Mouse (Mus musculus): ENCODE data around the gene Clic5. TPM values are rescaled to one million over a fixed set of nuclear protein-coding genes. Genes with fewer than 3 reads are reported as not detected.
"Not testable (repeated sequence)": the region's sequence is repeated elsewhere in the genome, so short reads cannot be mapped to it uniquely, and the experiment has no call there.

Gene Clic5
- polyA plus RNA-seq, 1 experiment, result 26.7 TPM

- TF ChIP-seq POLR2A (IDR thresholded peaks at IDR 0.05; ENCODE audit: low read depth, low read length), result no peak
- no peak for TF ChIP-seq CTCF (IDR thresholded peaks at IDR 0.05; ENCODE audit: extremely low read depth, insufficient read length, insufficient replicate concordance, low read depth, low read length)
- H3K4me3 ChIP-seq (ENCODE audit: low read depth, low read length), result no peak overlapping the region
- H3K36me3 ChIP-seq (ENCODE audit: control insufficient read depth, insufficient read depth, low read length), result 0 out of 2 replicates have a peak, but pooled peaks cover 1% of the 10 kb centered on the region
- no peaks in the 10 kb centered on the region for H3K27me3 ChIP-seq (ENCODE audit: control insufficient read depth, insufficient read depth, low read length)
- peaks cover 2% of the 10 kb centered on the region; the same call in 1 of the 2 replicates for H3K4me1 ChIP-seq (ENCODE audit: control insufficient read depth, insufficient read depth, insufficient read length, low read length)
- no peak overlapping the region for H3K27ac ChIP-seq (ENCODE audit: insufficient read depth, low read depth, low read length)
- WGBS, result 68% methylated on average over 3 of the region's 3 CpGs
These were observed 18.1 kb upstream of the Clic5 start for GRCm38 (mm10) chr17:44170316-44170715.

GRCm38 (mm10) chr17:44171930-44172329 lies 16.5 kb upstream of the Clic5 start:
- WGBS, result 57% methylated on average over 3 of the region's 3 CpGs
- Histone ChIP-seq H3K27ac (ENCODE audit: insufficient read depth, low read depth, low read length) (no peak overlapping the region), H3K4me1 (ENCODE audit: control insufficient read depth, insufficient read depth, insufficient read length, low read length) (no peaks in the 10 kb centered on the region; the same call in 1 of the 2 replicates), H3K27me3 (ENCODE audit: control insufficient read depth, insufficient read depth, low read length) (no peaks in the 10 kb centered on the region), H3K36me3 (ENCODE audit: control insufficient read depth, insufficient read depth, low read length) (peaks cover 3% of the 10 kb centered on the region; the same call in 1 of the 2 replicates), H3K4me3 (ENCODE audit: low read depth, low read length) (no peak overlapping the region)
- TF ChIP-seq POLR2A (IDR thresholded peaks at IDR 0.05; ENCODE audit: low read depth, low read length) (no peak), CTCF (IDR thresholded peaks at IDR 0.05; ENCODE audit: extremely low read depth, insufficient read length, insufficient replicate concordance, low read depth, low read length) (peak; percentile 44; the same call in 1 of the 2 replicates)

- 63% methylated on average over 2 of the region's 2 CpGs for WGBS
- TF ChIP-seq POLR2A (IDR thresholded peaks at IDR 0.05; ENCODE audit: low read depth, low read length) (no peak), CTCF (IDR thresholded peaks at IDR 0.05; ENCODE audit: extremely low read depth, insufficient read length, insufficient replicate concordance, low read depth, low read length) (no peak)
- Histone ChIP-seq H3K27ac (ENCODE audit: insufficient read depth, low read depth, low read length) (no peak overlapping the region), H3K36me3 (ENCODE audit: control insufficient read depth, insufficient read depth, low read length) (peaks cover 3% of the 10 kb centered on the region; the same call in 1 of the 2 replicates), H3K4me1 (ENCODE audit: control insufficient read depth, insufficient read depth, insufficient read length, low read length) (no peaks in the 10 kb centered on the region; the same call in 1 of the 2 replicates), H3K27me3 (ENCODE audit: control insufficient read depth, insufficient read depth, low read length) (no peaks in the 10 kb centered on the region), H3K4me3 (ENCODE audit: low read depth, low read length) (no peak overlapping the region)
These were observed 15.0 kb upstream of the Clic5 start for GRCm38 (mm10) chr17:44173341-44173740.

GRCm38 (mm10) chr17:44177291-44177690 lies 11.1 kb upstream of the Clic5 start:
- TF ChIP-seq CTCF (IDR thresholded peaks at IDR 0.05; ENCODE audit: extremely low read depth, insufficient read length, insufficient replicate concordance, low read depth, low read length) (no peak), POLR2A (IDR thresholded peaks at IDR 0.05; ENCODE audit: low read depth, low read length) (no peak)
- 81% methylated on average over 3 of the region's 3 CpGs for WGBS
- H3K4me3 ChIP-seq (ENCODE audit: low read depth, low read length), result no peak overlapping the region
- no peak overlapping the region for H3K27ac ChIP-seq (ENCODE audit: insufficient read depth, low read depth, low read length)
- H3K4me1 ChIP-seq (ENCODE audit: control insufficient read depth, insufficient read depth, insufficient read length, low read length), result no peaks in the 10 kb centered on the region; the same call in 1 of the 2 replicates
- peaks cover 1% of the 10 kb centered on the region; the same call in 1 of the 2 replicates for H3K36me3 ChIP-seq (ENCODE audit: control insufficient read depth, insufficient read depth, low read length)
- H3K27me3 ChIP-seq (ENCODE audit: control insufficient read depth, insufficient read depth, low read length), result no peaks in the 10 kb centered on the region

GRCm38 (mm10) chr17:44181346-44181745 lies 7.0 kb upstream of the Clic5 start:
- Histone ChIP-seq H3K27ac (ENCODE audit: insufficient read depth, low read depth, low read length) (no peak overlapping the region), H3K36me3 (ENCODE audit: control insufficient read depth, insufficient read depth, low read length) (no peaks in the 10 kb centered on the region; the same call in 1 of the 2 replicates), H3K27me3 (ENCODE audit: control insufficient read depth, insufficient read depth, low read length) (no peaks in the 10 kb centered on the region), H3K4me1 (ENCODE audit: control insufficient read depth, insufficient read depth, insufficient read length, low read length) (no peaks in the 10 kb centered on the region), H3K4me3 (ENCODE audit: low read depth, low read length) (no peak overlapping the region)
- 75% methylated on average over 8 of the region's 8 CpGs for WGBS
- no peak for TF ChIP-seq CTCF (IDR thresholded peaks at IDR 0.05; ENCODE audit: extremely low read depth, insufficient read length, insufficient replicate concordance, low read depth, low read length)
- TF ChIP-seq POLR2A (IDR thresholded peaks at IDR 0.05; ENCODE audit: low read depth, low read length), result no peak

- Histone ChIP-seq H3K4me3 (ENCODE audit: low read depth, low read length) (no peak overlapping the region), H3K4me1 (ENCODE audit: control insufficient read depth, insufficient read depth, insufficient read length, low read length) (peaks cover 15% of the 10 kb centered on the region), H3K27ac (ENCODE audit: insufficient read depth, low read depth, low read length) (no peak overlapping the region), H3K36me3 (ENCODE audit: control insufficient read depth, insufficient read depth, low read length) (peaks cover 4% of the 10 kb centered on the region; the same call in 1 of the 2 replicates), H3K27me3 (ENCODE audit: control insufficient read depth, insufficient read depth, low read length) (no peaks in the 10 kb centered on the region)
- 85% methylated on average over 3 of the region's 3 CpGs for WGBS
- no peak for TF ChIP-seq CTCF (IDR thresholded peaks at IDR 0.05; ENCODE audit: extremely low read depth, insufficient read length, insufficient replicate concordance, low read depth, low read length)
These were observed 1.5 kb upstream of the Clic5 start for GRCm38 (mm10) chr17:44186871-44187270.

- not testable (repeated sequence) for H3K36me3 ChIP-seq (ENCODE audit: control insufficient read depth, insufficient read depth, low read length)
These were observed 847 bp upstream of the Clic5 start for GRCm38 (mm10) chr17:44187537-44187936.

More at GRCm38 (mm10) chr17:44187537-44187936, 847 bp upstream of the Clic5 start:
- not testable (repeated sequence) for H3K27me3 ChIP-seq (ENCODE audit: control insufficient read depth, insufficient read depth, low read length); H3K4me3 ChIP-seq (ENCODE audit: low read depth, low read length); H3K27ac ChIP-seq (ENCODE audit: insufficient read depth, low read depth, low read length)
- H3K4me1 ChIP-seq (ENCODE audit: control insufficient read depth, insufficient read depth, insufficient read length, low read length), result peaks cover 17% of the 10 kb centered on the region
